Mouse (Mus musculus) hindbrain, embryonic 11.5 days (tissue): ENCODE results near the gene Kcnk16. TPM values are rescaled to one million over a fixed set of nuclear protein-coding genes. Genes with fewer than 3 reads are reported as not detected.
A peak's percentile ranks its signal among the peaks of the same experiment; 100 is the strongest.

Source experiments
- ATAC-seq: fragments of 200-750 bp; cut with Nextera tagmentation; 2 replicates; pipeline ENCODE4 v1.8.0; 2017; ENCODE audit warnings: mild to moderate bottlenecking, moderate TSS enrichment, moderate library complexity; ENCODE audit not compliant: low FRiP score
- DNase-seq: peaks from one replicate; pipeline ENCODE4 v3.0.0-alpha.2; 2015; ENCODE audit warnings: low spot score
- H3K27ac ChIP-seq: fragments of 300-500 bp; sonication (generic); 2 replicates; pipeline ENCODE4 v1.5.1; 2014; ENCODE audit warnings: mild to moderate bottlenecking, low read depth, low read length
- H3K27me3 ChIP-seq: fragments of 300-500 bp; sonication (generic); 2 replicates; pipeline ENCODE4 v1.6.1; 2014; ENCODE audit warnings: mild to moderate bottlenecking, low read length, moderate library complexity, mixed read lengths; ENCODE audit not compliant: control insufficient read depth, insufficient read depth
- H3K36me3 ChIP-seq: fragments of 300-500 bp; sonication (generic); 2 replicates; pipeline ENCODE4 v1.6.1; 2014; ENCODE audit warnings: mild to moderate bottlenecking, low read length, moderate library complexity, mixed read lengths; ENCODE audit not compliant: control insufficient read depth, insufficient read depth
- H3K4me1 ChIP-seq: fragments of 300-500 bp; sonication (generic); replicated peaks from 2 replicates; pipeline ENCODE4 v1.6.1; 2014; ENCODE audit warnings: low read length, mixed read lengths; ENCODE audit not compliant: control insufficient read depth, insufficient read depth
- H3K4me2 ChIP-seq: fragments of 300-500 bp; sonication (generic); replicated peaks from 2 replicates; pipeline ENCODE4 v1.6.1; 2014; ENCODE audit warnings: mild to moderate bottlenecking, low read depth, low read length
- H3K4me3 ChIP-seq: fragments of 300-500 bp; sonication (generic); 2 replicates; pipeline ENCODE4 v1.5.1; 2014; ENCODE audit warnings: low read depth, low read length
- H3K9ac ChIP-seq: fragments of 300-500 bp; sonication (generic); 2 replicates; pipeline ENCODE4 v1.6.1; 2014; ENCODE audit warnings: low read depth, low read length
- H3K9me3 ChIP-seq: fragments of 300-500 bp; sonication (generic); 2 replicates; pipeline ENCODE4 v1.6.1; 2016; ENCODE audit warnings: low read length; ENCODE audit not compliant: control insufficient read depth
- WGBS: fragments of 180-500 bp; shearing (Covaris S2); extraction: QIAGEN DNeasy Blood & Tissue Kit; methylation state at CpG from one replicate; pipeline ENCODE4 v1.1.7; 2014; 5-methylcytosine and 5-hydroxymethylcytosine counted together
- polyA plus RNA-seq: library from polyadenylated mRNA; unstranded; fragments of >200 nt; fragmentation: Nextera tagmentation; extraction: Ambion mirVana; gene quantifications from 2 replicates; pipeline ENCODE4 v1.2.1, GENCODE M21; 2014

Gene Kcnk16
- polyA plus RNA-seq, 1 experiment from 2014 or later, result not detected

GRCm38 (mm10) chr14:20268421-20268820 is 578 bp downstream of the Kcnk16 start:
- Histone ChIP-seq H3K4me2 (no peak overlapping the region), H3K27me3 (no peaks in the 10 kb centered on the region), H3K9ac (no peak overlapping the region), H3K36me3 (no peaks in the 10 kb centered on the region), H3K4me1 (no peaks in the 10 kb centered on the region), H3K4me3 (no peak overlapping the region), H3K27ac (no peak overlapping the region), H3K9me3 (no peaks in the 10 kb centered on the region)
- ATAC-seq (no peak), DNase-seq (no peak)
- 90% methylated on average over 6 of the region's 6 CpGs for WGBS

GRCm38 (mm10) chr14:20262346-20262745 is 6.7 kb downstream of the Kcnk16 start:
- no peaks in the 10 kb centered on the region for H3K4me1 ChIP-seq
- WGBS, result 77% methylated on average over 3 of the region's 4 CpGs
- no peak overlapping the region for H3K9ac ChIP-seq
- H3K36me3 ChIP-seq, result no peaks in the 10 kb centered on the region
- no peaks in the 10 kb centered on the region for H3K27me3 ChIP-seq
- no peak overlapping the region for H3K4me2 ChIP-seq
- ATAC-seq (no peak), DNase-seq (no peak)
- H3K27ac ChIP-seq, result no peak overlapping the region
- H3K4me3 ChIP-seq, result no peak overlapping the region
- H3K9me3 ChIP-seq, result no peaks in the 10 kb centered on the region

GRCm38 (mm10) chr14:20258185-20259113 is 10.6 kb downstream of the Kcnk16 start:
- DNase-seq (peak; percentile 89), ATAC-seq (peak; percentile 66; the same call in 1 of the 2 replicates)
- H3K4me3 ChIP-seq, result no peak overlapping the region
- no peaks in the 10 kb centered on the region for H3K36me3 ChIP-seq
- H3K27ac ChIP-seq, result no peak overlapping the region
- H3K4me2 ChIP-seq, result no peak overlapping the region
- no peaks in the 10 kb centered on the region for H3K27me3 ChIP-seq
- no peaks in the 10 kb centered on the region for H3K4me1 ChIP-seq
- H3K9ac ChIP-seq, result no peak overlapping the region
- WGBS, result 53% methylated on average over 8 of the region's 8 CpGs
- H3K9me3 ChIP-seq, result no peaks in the 10 kb centered on the region

GRCm38 (mm10) chr14:20250237-20251171 is 18.5 kb downstream of the Kcnk16 start:
- DNase-seq, result peak; percentile 25
- Histone ChIP-seq H3K36me3 (no peaks in the 10 kb centered on the region), H3K4me1 (no peaks in the 10 kb centered on the region), H3K9me3 (no peaks in the 10 kb centered on the region), H3K9ac (no peak overlapping the region), H3K27me3 (no peaks in the 10 kb centered on the region), H3K4me3 (no peak overlapping the region), H3K27ac (no peak overlapping the region), H3K4me2 (no peak overlapping the region)
- ATAC-seq, result no peak
- 70% methylated on average over 14 of the region's 14 CpGs for WGBS

GRCm38 (mm10) chr14:20248001-20248400 is 21.0 kb downstream of the Kcnk16 start:
- Histone ChIP-seq H3K36me3 (no peaks in the 10 kb centered on the region), H3K4me1 (no peaks in the 10 kb centered on the region), H3K4me2 (no peak overlapping the region), H3K27ac (no peak overlapping the region), H3K27me3 (no peaks in the 10 kb centered on the region), H3K9me3 (no peaks in the 10 kb centered on the region), H3K4me3 (no peak overlapping the region), H3K9ac (no peak overlapping the region)
- 95% methylated on average over 3 of the region's 3 CpGs for WGBS
- DNase-seq, result no peak
- ATAC-seq, result no peak

- WGBS, result 71% methylated on average over 11 of the region's 11 CpGs
- no peak overlapping the region for H3K27ac ChIP-seq
- no peaks in the 10 kb centered on the region for H3K4me1 ChIP-seq
- no peak overlapping the region for H3K4me2 ChIP-seq
- ATAC-seq, result no peak
- no peaks in the 10 kb centered on the region for H3K36me3 ChIP-seq
- H3K27me3 ChIP-seq, result no peaks in the 10 kb centered on the region
- H3K9me3 ChIP-seq, result no peaks in the 10 kb centered on the region
- H3K4me3 ChIP-seq, result no peak overlapping the region
- no peak for DNase-seq
- H3K9ac ChIP-seq, result no peak overlapping the region
These were observed 22.2 kb downstream of the Kcnk16 start for GRCm38 (mm10) chr14:20246811-20247266.

- Histone ChIP-seq H3K36me3 (no peaks in the 10 kb centered on the region), H3K4me2 (no peak overlapping the region), H3K4me3 (no peak overlapping the region), H3K9me3 (no peaks in the 10 kb centered on the region), H3K27ac (no peak overlapping the region), H3K4me1 (no peaks in the 10 kb centered on the region), H3K9ac (no peak overlapping the region), H3K27me3 (no peaks in the 10 kb centered on the region)
- WGBS, result 79% methylated on average over 5 of the region's 5 CpGs
- ATAC-seq, result no peak
- DNase-seq, result no peak
These were observed 23.1 kb downstream of the Kcnk16 start for GRCm38 (mm10) chr14:20245861-20246260.

GRCm38 (mm10) chr14:20245318-20245717 is 23.7 kb downstream of the Kcnk16 start:
- Histone ChIP-seq H3K4me1 (no peaks in the 10 kb centered on the region), H3K9me3 (no peaks in the 10 kb centered on the region), H3K27me3 (no peaks in the 10 kb centered on the region), H3K4me2 (no peak overlapping the region), H3K27ac (no peak overlapping the region), H3K4me3 (no peak overlapping the region), H3K9ac (no peak overlapping the region), H3K36me3 (no peaks in the 10 kb centered on the region)
- ATAC-seq, result no peak
- 67% methylated on average over 2 of the region's 2 CpGs for WGBS
- no peak for DNase-seq
